Mouse (Mus musculus): ENCODE measurements around the gene Nfx1. TPM values are rescaled to one million over a fixed set of nuclear protein-coding genes. Genes with fewer than 3 reads are reported as not detected.

The Nfx1 gene
- polyA plus RNA-seq, 1 experiment = 27.5 TPM

- TF ChIP-seq CTCF (IDR thresholded peaks at IDR 0.05; ENCODE audit: extremely low read depth, insufficient read depth, insufficient read length, insufficient replicate concordance) (no peak), POLR2A (IDR thresholded peaks at IDR 0.05; ENCODE audit: low read depth, low read length) (no peak)
- no peak for DNase-seq (ENCODE audit: low read depth in 1 of 2, low spot score in 2 of 2)
- Histone ChIP-seq H3K4me3 (ENCODE audit: extremely low read depth, insufficient read depth, insufficient read length) (no peak overlapping the region), H3K27ac (ENCODE audit: insufficient read depth, low read length) (no peak overlapping the region), H3K36me3 (ENCODE audit: control insufficient read depth, insufficient read depth, low read length) (no peaks in the 10 kb centered on the region), H3K27me3 (ENCODE audit: control insufficient read depth, insufficient read depth, low read length) (no peaks in the 10 kb centered on the region), H3K4me1 (ENCODE audit: control insufficient read depth, insufficient read depth, insufficient read length) (no peaks in the 10 kb centered on the region)
- WGBS = 90% methylated on average over 12 of the region's 12 CpGs
These were observed 72.2 kb downstream of the Nfx1 start for GRCm38 (mm10) chr4:41042880-41043279.

DNA sequence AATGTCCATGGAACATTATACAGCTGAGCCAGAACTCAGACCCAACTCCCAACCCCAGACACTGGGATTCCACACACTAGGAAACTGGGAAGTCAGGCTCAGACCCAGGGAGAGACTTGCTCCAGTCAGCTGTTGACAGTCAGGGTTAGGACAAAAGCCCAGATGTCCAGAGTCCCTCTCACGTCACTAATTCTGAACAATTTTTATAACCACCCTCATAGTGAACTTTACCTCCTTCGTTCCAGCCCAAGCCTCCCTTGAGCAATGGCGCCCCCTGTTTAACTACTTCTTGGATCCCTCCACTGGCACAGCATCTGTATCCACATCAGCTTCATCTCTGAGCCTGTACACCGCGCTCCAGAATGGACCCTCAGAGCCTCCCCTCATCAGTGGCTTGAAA, 73.3 kb downstream of the Nfx1 start:
- TF ChIP-seq CTCF (IDR thresholded peaks at IDR 0.05; ENCODE audit: extremely low read depth, insufficient read depth, insufficient read length, insufficient replicate concordance) = no peak
- TF ChIP-seq POLR2A (IDR thresholded peaks at IDR 0.05; ENCODE audit: low read depth, low read length) = no peak
- no peak for DNase-seq (ENCODE audit: low read depth in 1 of 2, low spot score in 2 of 2)
- Histone ChIP-seq H3K27me3 (ENCODE audit: control insufficient read depth, insufficient read depth, low read length) (no peaks in the 10 kb centered on the region), H3K27ac (ENCODE audit: insufficient read depth, low read length) (no peak overlapping the region), H3K36me3 (ENCODE audit: control insufficient read depth, insufficient read depth, low read length) (no peaks in the 10 kb centered on the region), H3K4me3 (ENCODE audit: extremely low read depth, insufficient read depth, insufficient read length) (no peak overlapping the region), H3K4me1 (ENCODE audit: control insufficient read depth, insufficient read depth, insufficient read length) (no peaks in the 10 kb centered on the region)
- 86% methylated on average over 5 of the region's 5 CpGs for WGBS

DNA sequence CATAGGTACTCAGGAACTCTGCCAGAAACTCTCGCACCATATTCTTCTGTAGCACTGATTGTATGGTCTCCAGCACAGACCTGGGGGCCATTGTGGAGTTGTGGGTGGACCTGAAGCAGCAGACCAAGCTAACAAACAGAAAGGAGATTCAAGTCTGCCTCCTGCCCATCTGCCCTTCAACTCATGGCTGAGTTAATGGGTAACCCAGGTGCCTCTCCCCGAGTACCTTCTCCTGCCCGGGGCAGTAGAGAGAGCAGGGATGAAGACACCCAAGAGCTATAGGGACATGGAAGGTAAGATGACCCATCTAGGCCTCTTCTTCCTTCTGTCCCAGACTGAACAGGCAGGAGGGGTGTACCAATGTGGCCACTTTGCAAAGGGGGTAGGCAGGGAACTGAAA, 74.6 kb downstream of the Nfx1 start:
- 93% methylated on average over 3 of the region's 3 CpGs for WGBS
- DNase-seq (ENCODE audit: low read depth in 1 of 2, low spot score in 2 of 2) = no peak
- no peaks in the 10 kb centered on the region for H3K27me3 ChIP-seq (ENCODE audit: control insufficient read depth, insufficient read depth, low read length)
- H3K4me3 ChIP-seq (ENCODE audit: extremely low read depth, insufficient read depth, insufficient read length) = no peak overlapping the region
- H3K27ac ChIP-seq (ENCODE audit: insufficient read depth, low read length) = no peak overlapping the region
- no peak for TF ChIP-seq POLR2A (IDR thresholded peaks at IDR 0.05; ENCODE audit: low read depth, low read length)
- no peak for TF ChIP-seq CTCF (IDR thresholded peaks at IDR 0.05; ENCODE audit: extremely low read depth, insufficient read depth, insufficient read length, insufficient replicate concordance)
- no peaks in the 10 kb centered on the region for H3K36me3 ChIP-seq (ENCODE audit: control insufficient read depth, insufficient read depth, low read length)
- H3K4me1 ChIP-seq (ENCODE audit: control insufficient read depth, insufficient read depth, insufficient read length) = no peaks in the 10 kb centered on the region

DNA sequence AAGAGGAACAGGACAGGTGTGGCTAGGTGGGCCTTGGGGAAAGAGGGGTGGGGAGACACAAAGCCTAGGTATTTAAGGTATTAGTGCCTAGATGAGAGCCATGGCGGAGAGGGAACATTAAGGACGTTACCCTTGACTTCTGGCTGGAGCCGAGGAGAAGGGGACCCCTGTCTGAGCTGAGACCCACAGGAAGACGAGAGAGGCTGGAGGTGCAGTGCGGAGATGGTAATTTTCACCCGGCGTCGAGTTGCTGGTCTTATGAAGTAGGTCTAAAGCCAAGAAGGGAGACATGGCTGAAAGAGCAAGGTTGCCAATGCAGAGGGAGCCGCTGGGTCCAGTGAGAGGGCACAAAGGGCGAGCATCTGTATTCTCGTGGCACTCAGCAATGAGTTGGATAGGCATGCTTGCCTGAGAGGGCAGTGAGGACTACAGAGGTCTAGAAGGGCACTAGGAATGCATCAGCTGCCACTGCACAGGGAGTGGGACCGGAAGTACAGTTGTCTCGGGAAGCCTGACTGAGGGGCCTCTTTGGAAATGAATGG, 75.6 kb downstream of the Nfx1 start:
- Histone ChIP-seq H3K36me3 (ENCODE audit: control insufficient read depth, insufficient read depth, low read length) (no peaks in the 10 kb centered on the region), H3K4me3 (ENCODE audit: extremely low read depth, insufficient read depth, insufficient read length) (no peak overlapping the region), H3K27ac (ENCODE audit: insufficient read depth, low read length) (no peak overlapping the region), H3K27me3 (ENCODE audit: control insufficient read depth, insufficient read depth, low read length) (no peaks in the 10 kb centered on the region), H3K4me1 (ENCODE audit: control insufficient read depth, insufficient read depth, insufficient read length) (no peaks in the 10 kb centered on the region)
- no peak for TF ChIP-seq CTCF (IDR thresholded peaks at IDR 0.05; ENCODE audit: extremely low read depth, insufficient read depth, insufficient read length, insufficient replicate concordance)
- TF ChIP-seq POLR2A (IDR thresholded peaks at IDR 0.05; ENCODE audit: low read depth, low read length) = no peak
- 85% methylated on average over 13 of the region's 13 CpGs for WGBS
- no peak for DNase-seq (ENCODE audit: low read depth in 1 of 2, low spot score in 2 of 2)

DNA sequence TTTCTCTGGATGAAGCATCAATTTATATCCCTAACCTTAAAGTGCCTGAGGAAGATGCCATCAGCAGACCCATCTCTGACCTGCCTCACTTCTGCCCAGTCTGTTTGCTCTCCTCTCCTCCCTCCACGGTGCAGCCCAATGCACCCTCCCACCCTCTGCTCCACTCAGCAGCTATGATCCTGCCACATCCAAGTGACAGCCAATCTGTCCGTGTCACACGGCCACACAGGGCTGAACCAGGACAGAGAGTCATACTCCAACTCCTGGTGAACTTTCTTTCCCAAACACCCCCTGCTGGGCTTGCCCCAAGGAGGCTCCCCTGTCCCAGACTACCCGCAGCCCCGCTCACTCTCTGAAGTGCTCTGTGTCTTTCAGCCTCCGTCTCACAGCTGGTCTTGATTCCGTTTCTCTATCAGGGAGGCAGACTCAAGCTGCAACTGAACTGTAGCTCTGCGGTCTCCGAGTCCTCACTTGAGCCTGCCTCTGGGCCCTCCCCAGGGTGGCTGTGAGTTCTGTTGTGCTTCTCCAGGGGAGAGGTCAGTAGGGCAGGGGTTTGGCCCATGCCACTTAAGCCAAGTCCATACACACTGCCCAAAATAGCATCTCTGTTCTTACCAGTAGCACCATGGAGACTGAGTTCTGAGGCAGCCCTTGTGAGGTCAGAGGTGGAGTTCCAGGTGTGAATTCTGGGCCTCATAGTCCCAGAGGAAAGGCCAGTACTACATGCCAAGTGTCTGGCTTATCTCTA, 77.0 kb downstream of the Nfx1 start, which contains the start of gene Aqp7:
Gene Aqp7 (minus strand): TSS at position 616 of the 748 bp plus-strand sequence.
- TF ChIP-seq POLR2A (IDR thresholded peaks at IDR 0.05; ENCODE audit: low read depth, low read length) = no peak
- TF ChIP-seq CTCF (IDR thresholded peaks at IDR 0.05; ENCODE audit: extremely low read depth, insufficient read depth, insufficient read length, insufficient replicate concordance) = no peak
- H3K36me3 ChIP-seq (ENCODE audit: control insufficient read depth, insufficient read depth, low read length) = no peaks in the 10 kb centered on the region
- H3K27me3 ChIP-seq (ENCODE audit: control insufficient read depth, insufficient read depth, low read length) = no peaks in the 10 kb centered on the region
- no peak within 1 kb of the TSS for H3K4me3 ChIP-seq (ENCODE audit: extremely low read depth, insufficient read depth, insufficient read length)
- no peak within 1 kb of the TSS for H3K27ac ChIP-seq (ENCODE audit: insufficient read depth, low read length)
- DNase-seq (ENCODE audit: low read depth in 1 of 2, low spot score in 2 of 2) = no peak
- 77% methylated on average over 9 of the region's 9 CpGs for WGBS
- no peaks in the 10 kb centered on the region for H3K4me1 ChIP-seq (ENCODE audit: control insufficient read depth, insufficient read depth, insufficient read length)

DNA sequence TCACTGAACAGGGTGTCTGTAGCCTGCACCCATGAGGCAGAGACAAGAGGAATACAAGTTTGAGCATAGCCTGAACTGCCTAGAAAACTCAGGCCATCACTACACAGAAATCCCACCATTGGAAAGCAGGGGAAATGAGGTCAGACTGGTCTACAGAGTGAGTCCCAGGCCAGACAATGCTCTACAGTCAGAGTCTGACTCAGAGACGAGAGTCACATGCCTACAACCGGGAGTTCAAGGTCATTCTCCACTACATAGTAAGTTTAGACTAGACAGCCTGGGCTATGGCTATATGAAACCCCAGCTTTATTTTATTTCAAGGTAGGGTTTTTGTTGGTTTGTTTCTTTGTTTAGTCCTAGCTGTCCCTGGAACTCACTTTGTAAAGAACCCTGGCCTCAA, 78.2 kb downstream of the Nfx1 start:
- no peak for DNase-seq (ENCODE audit: low read depth in 1 of 2, low spot score in 2 of 2)
- H3K4me1 ChIP-seq (ENCODE audit: control insufficient read depth, insufficient read depth, insufficient read length) = no peaks in the 10 kb centered on the region
- no peak overlapping the region for H3K4me3 ChIP-seq (ENCODE audit: extremely low read depth, insufficient read depth, insufficient read length)
- H3K36me3 ChIP-seq (ENCODE audit: control insufficient read depth, insufficient read depth, low read length) = no peaks in the 10 kb centered on the region
- H3K27me3 ChIP-seq (ENCODE audit: control insufficient read depth, insufficient read depth, low read length) = no peaks in the 10 kb centered on the region
- TF ChIP-seq CTCF (IDR thresholded peaks at IDR 0.05; ENCODE audit: extremely low read depth, insufficient read depth, insufficient read length, insufficient replicate concordance) (no peak), POLR2A (IDR thresholded peaks at IDR 0.05; ENCODE audit: low read depth, low read length) (no peak)
- no peak overlapping the region for H3K27ac ChIP-seq (ENCODE audit: insufficient read depth, low read length)
- WGBS = 76% methylated on average over 2 of the region's 2 CpGs

Measured in spleen, adult 2 months (tissue).